Comparison of ENCODE assay signal across 15 mouse cellular contexts in genomic region chr1:88816376-88816945, GRCm38 (mm10).
"Had no signal": no experiment of that assay in that cellular context is flagged by ENCODE, and none has a peak within 500 bp of the region (broad histone marks: within the 10 kb centered on the region; RNA-seq: fewer than 3 reads in every experiment).

No protein-coding gene starts in this region.

- H3K36me3 ChIP-seq: liver, embryonic 13.5 days; neural tube, embryonic 12.5 days; neural tube, embryonic 15.5 days; stomach, embryonic 15.5 days had no signal

- H3K4me1 ChIP-seq: liver, embryonic 13.5 days; stomach, embryonic 15.5 days had no signal

- H3K27ac ChIP-seq: kidney, postnatal 0 days; left cerebral cortex, adult 2 months; liver, embryonic 13.5 days; neural tube, embryonic 12.5 days; neural tube, embryonic 15.5 days; stomach, embryonic 15.5 days had no signal

- H3K4me3 ChIP-seq: left cerebral cortex, adult 2 months; liver, embryonic 13.5 days; neural tube, embryonic 12.5 days; neural tube, embryonic 15.5 days; stomach, embryonic 15.5 days had no signal

- H3K4me2 ChIP-seq: liver, embryonic 13.5 days; midbrain, embryonic 11.5 days; neural tube, embryonic 12.5 days; neural tube, embryonic 15.5 days; stomach, embryonic 15.5 days had no signal

- H3K27me3 ChIP-seq: liver, embryonic 13.5 days; neural tube, embryonic 12.5 days; neural tube, embryonic 15.5 days; stomach, embryonic 15.5 days had no signal

- DNase-seq: kidney, postnatal 25 days; liver, embryonic 13.5 days; lung, adult 2 months; lung, postnatal 14 days; lung, postnatal 4 days; midbrain, embryonic 14.5 days; right cerebral cortex, postnatal 25 days; spleen, adult 18-20 months; thymus, postnatal 25 days had no signal

- H3K9ac ChIP-seq: liver, embryonic 13.5 days; neural tube, embryonic 12.5 days; neural tube, embryonic 15.5 days; stomach, embryonic 15.5 days had no signal

- H3K9me3 ChIP-seq: liver, embryonic 13.5 days; neural tube, embryonic 12.5 days; neural tube, embryonic 15.5 days; stomach, embryonic 15.5 days had no signal
